Mouse (Mus musculus): ENCODE measurements at regions not wholly inside any gene's neighbourhood (a gene's known extent, or its start where the extent isn't known, plus 50 kb on each side); places are given as distances from the start of the nearest gene placed in this dataset.
"Not testable (repeated sequence)": the region's sequence is repeated elsewhere in the genome, so short reads cannot be mapped to it uniquely, and the experiment has no call there.

GRCm38 (mm10) chr5:67487965-67488409 is 59.9 kb upstream of the Bend4 start:
- DNase-seq (ENCODE audit: low spot score in 2 of 2): no peak

GRCm38 (mm10) chr5:67490709-67491108 is 62.6 kb upstream of the Bend4 start:
- DNase-seq (ENCODE audit: low spot score in 2 of 2): not testable (repeated sequence)

- no peak for DNase-seq (ENCODE audit: low spot score in 2 of 2)
These were observed 64.8 kb upstream of the Bend4 start for GRCm38 (mm10) chr5:67492893-67493302.

GRCm38 (mm10) chr5:67496710-67497109 is 68.6 kb upstream of the Bend4 start:
- no peak for DNase-seq (ENCODE audit: low spot score in 2 of 2)

- no peak for DNase-seq (ENCODE audit: low spot score in 2 of 2)
These were observed 87.4 kb upstream of the Shisa3 start for GRCm38 (mm10) chr5:67520251-67520650.

- DNase-seq (ENCODE audit: low spot score in 2 of 2): no peak
These were observed 86.2 kb upstream of the Shisa3 start for GRCm38 (mm10) chr5:67521423-67521912.

- DNase-seq (ENCODE audit: low spot score in 2 of 2): no peak
These were observed 77.5 kb upstream of the Shisa3 start for GRCm38 (mm10) chr5:67530149-67530548.

- no peak for DNase-seq (ENCODE audit: low spot score in 2 of 2)
These were observed 76.7 kb upstream of the Shisa3 start for GRCm38 (mm10) chr5:67530957-67531356.

GRCm38 (mm10) chr5:67532351-67532750 is 75.3 kb upstream of the Shisa3 start:
- peak; percentile 33 to 64 for DNase-seq (ENCODE audit: low spot score in 2 of 2)

GRCm38 (mm10) chr5:67532756-67533255 is 74.9 kb upstream of the Shisa3 start:
- DNase-seq (ENCODE audit: low spot score in 2 of 2): peak; percentile 59 to 72

GRCm38 (mm10) chr5:67534056-67534455 is 73.6 kb upstream of the Shisa3 start:
- DNase-seq (ENCODE audit: low spot score in 2 of 2): no peak

- DNase-seq (ENCODE audit: low spot score in 2 of 2): no peak
These were observed 69.7 kb upstream of the Shisa3 start for GRCm38 (mm10) chr5:67537990-67538389.

GRCm38 (mm10) chr5:67539591-67540238 is 68.0 kb upstream of the Shisa3 start:
- no peak for DNase-seq (ENCODE audit: low spot score in 2 of 2)

- DNase-seq (ENCODE audit: low spot score in 2 of 2): peak in 1 of 2 experiments; percentile 12
These were observed 65.8 kb upstream of the Shisa3 start for GRCm38 (mm10) chr5:67541867-67542266.

- no peak for DNase-seq (ENCODE audit: low spot score in 2 of 2)
These were observed 63.6 kb upstream of the Shisa3 start for GRCm38 (mm10) chr5:67544028-67544589.

- no peak for DNase-seq (ENCODE audit: low spot score in 2 of 2)
These were observed 57.4 kb upstream of the Shisa3 start for GRCm38 (mm10) chr5:67550257-67550656.

- no peak for DNase-seq (ENCODE audit: low spot score in 2 of 2)
These were observed 55.9 kb upstream of the Shisa3 start for GRCm38 (mm10) chr5:67551668-67552390.

GRCm38 (mm10) chr5:67552865-67553264 is 54.8 kb upstream of the Shisa3 start:
- no peak for DNase-seq (ENCODE audit: low spot score in 2 of 2)

Data from heart, adult 9 months (tissue).